Mouse (Mus musculus) intestine, embryonic 15.5 days (tissue): ENCODE results near the gene Brat1. TPM values are rescaled to one million over a fixed set of nuclear protein-coding genes. Genes with fewer than 3 reads are reported as not detected.

Experiments used
- ATAC-seq: fragments of 200-750 bp; cut with Nextera tagmentation; 2 replicates; pipeline ENCODE4 v1.8.0; 2017; ENCODE audit warnings: moderate TSS enrichment, moderate library complexity
- H3K27ac ChIP-seq: fragments of 300-500 bp; sonication (generic); 2 replicates; pipeline ENCODE4 v1.5.1; 2015; ENCODE audit warnings: mild to moderate bottlenecking, inconsistent platforms
- H3K27me3 ChIP-seq: fragments of 300-500 bp; sonication (generic); replicated peaks from 2 replicates; pipeline ENCODE4 v1.6.1; 2015; ENCODE audit warnings: inconsistent platforms
- H3K36me3 ChIP-seq: fragments of 300-500 bp; sonication (generic); 2 replicates; pipeline ENCODE4 v1.6.1; 2015; ENCODE audit warnings: inconsistent platforms
- H3K4me1 ChIP-seq: fragments of 300-500 bp; sonication (generic); replicated peaks from 2 replicates; pipeline ENCODE4 v1.6.1; 2015; ENCODE audit warnings: inconsistent platforms
- H3K4me2 ChIP-seq: fragments of 300-500 bp; sonication (generic); replicated peaks from 2 replicates; pipeline ENCODE4 v1.6.1; 2015; ENCODE audit warnings: mild to moderate bottlenecking, inconsistent platforms
- H3K4me3 ChIP-seq: fragments of 300-500 bp; sonication (generic); replicated peaks from 2 replicates; pipeline ENCODE4 v1.5.1; 2015; ENCODE audit warnings: inconsistent platforms
- H3K9ac ChIP-seq: fragments of 300-500 bp; sonication (generic); 2 replicates; pipeline ENCODE4 v1.6.1; 2015; ENCODE audit warnings: inconsistent platforms
- H3K9me3 ChIP-seq: fragments of 300-500 bp; sonication (generic); 2 replicates; pipeline ENCODE4 v1.6.1; 2016; ENCODE audit warnings: inconsistent platforms
- WGBS: fragments of 180-500 bp; shearing (Covaris S2); methylation state at CpG from one replicate; pipeline ENCODE4 v1.1.7; 2015; 5-methylcytosine and 5-hydroxymethylcytosine counted together
- polyA plus RNA-seq: library from polyadenylated mRNA; unstranded; fragments of >200 nt; fragmentation: Nextera tagmentation; extraction: Ambion mirVana; gene quantifications from 2 replicates; pipeline ENCODE4 v1.2.1, GENCODE M21; 2015

Gene Brat1
- polyA plus RNA-seq, 1 experiment from 2014 or later: 18.9 TPM

- no peaks in the 10 kb centered on the region for H3K9me3 ChIP-seq
- H3K27me3 ChIP-seq: no peaks in the 10 kb centered on the region
- H3K36me3 ChIP-seq: peaks cover 20% of the 10 kb centered on the region; the same call in 1 of the 2 replicates
- H3K9ac ChIP-seq: no peak overlapping the region
- H3K4me2 ChIP-seq: no peak overlapping the region
- no peaks in the 10 kb centered on the region for H3K4me1 ChIP-seq
- ATAC-seq: no peak
- 88% methylated on average over 8 of the region's 8 CpGs for WGBS
- no peak overlapping the region for H3K27ac ChIP-seq
- H3K4me3 ChIP-seq: no peak overlapping the region
These were observed 54.1 kb downstream of the Brat1 start for GRCm38 (mm10) chr5:140758864-140759263.

DNA sequence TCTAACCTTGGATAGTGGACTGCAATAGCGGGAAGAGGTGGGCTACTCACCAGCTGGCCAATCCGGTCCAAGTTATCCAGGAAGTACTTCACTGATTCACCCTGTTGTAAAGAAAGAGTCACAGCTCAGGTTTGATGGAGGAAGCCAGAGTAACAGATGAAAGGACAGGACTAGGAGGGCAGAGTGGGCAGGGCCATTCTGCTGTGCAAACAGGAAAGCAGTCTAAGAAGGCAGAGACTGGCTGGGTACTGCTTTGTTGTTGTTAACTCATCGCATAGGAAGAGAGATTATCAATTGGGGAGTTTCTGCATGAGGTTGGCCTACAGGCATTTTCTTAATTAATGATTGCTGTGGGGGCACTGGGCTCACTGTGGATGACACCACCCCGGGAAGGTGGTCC lies 57.7 kb downstream of the Brat1 start:
- Histone ChIP-seq H3K36me3 (peaks cover 20% of the 10 kb centered on the region; the same call in 1 of the 2 replicates), H3K27ac (no peak overlapping the region)
- 77% methylated on average over 4 of the region's 4 CpGs for WGBS

GRCm38 (mm10) chr5:140764921-140765613 lies 60.3 kb downstream of the Brat1 start:
- 56% methylated on average over 6 of the region's 6 CpGs for whole genome bisulfite sequencing
- H3K4me2 ChIP-seq: no peak overlapping the region
- no peaks in the 10 kb centered on the region for H3K27me3 ChIP-seq
- peaks cover 5% of the 10 kb centered on the region; the same call in 1 of the 2 replicates for H3K36me3 ChIP-seq
- H3K9me3 ChIP-seq: no peaks in the 10 kb centered on the region
- H3K27ac ChIP-seq: peak overlapping the region; percentile 65; the same call in 1 of the 2 replicates
- no peak for ATAC-seq
- peaks cover 29% of the 10 kb centered on the region for H3K4me1 ChIP-seq
- no peak overlapping the region for H3K9ac ChIP-seq
- H3K4me3 ChIP-seq: no peak overlapping the region

More for the DNA sequence above, 57.7 kb downstream of the Brat1 start:
- no peak overlapping the region for H3K4me3 ChIP-seq
- no peaks in the 10 kb centered on the region for H3K27me3 ChIP-seq
- ATAC-seq: no peak
- H3K9me3 ChIP-seq: no peaks in the 10 kb centered on the region
- H3K9ac ChIP-seq: no peak overlapping the region
- no peak overlapping the region for H3K4me2 ChIP-seq
- peaks cover 6% of the 10 kb centered on the region for H3K4me1 ChIP-seq

DNA sequence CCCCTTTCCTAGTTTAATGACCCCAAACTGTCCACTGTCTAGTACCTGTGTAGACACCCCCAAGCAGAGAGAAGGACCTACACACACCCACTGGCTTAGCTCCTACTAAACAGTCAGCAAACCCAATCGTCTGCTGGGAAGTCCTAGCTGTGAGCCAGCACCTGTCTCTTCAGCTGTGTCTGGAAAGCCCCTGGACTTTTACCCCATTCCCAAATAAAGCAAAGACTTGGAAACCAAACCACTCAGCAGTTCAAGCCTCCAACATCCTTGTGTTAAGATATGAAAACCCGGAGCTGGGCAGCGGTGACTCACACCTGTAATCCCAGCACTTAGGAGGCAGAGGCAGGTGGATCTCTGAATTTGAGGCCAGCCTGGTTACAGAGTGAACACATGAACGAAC lies 61.8 kb downstream of the Brat1 start:
- H3K27ac ChIP-seq: 0 out of 2 replicates have a peak overlapping the region, but pooled peaks have one; percentile 92
- no peak overlapping the region for H3K4me3 ChIP-seq
- no peak overlapping the region for H3K4me2 ChIP-seq
- H3K27me3 ChIP-seq: no peaks in the 10 kb centered on the region
- peaks cover 34% of the 10 kb centered on the region for H3K4me1 ChIP-seq
- H3K36me3 ChIP-seq: no peaks in the 10 kb centered on the region
- H3K9me3 ChIP-seq: no peaks in the 10 kb centered on the region
- ATAC-seq: no peak
- no peak overlapping the region for H3K9ac ChIP-seq
- 81% methylated on average over 4 of the region's 4 CpGs for WGBS

- no peaks in the 10 kb centered on the region for H3K9me3 ChIP-seq
- ATAC-seq: peak; percentile 67
- H3K27ac ChIP-seq: peak overlapping the region; percentile 92
- WGBS: 22% methylated on average over 9 of the region's 9 CpGs
- H3K9ac ChIP-seq: 0 out of 2 replicates have a peak overlapping the region, but pooled peaks have one; percentile 23
- no peaks in the 10 kb centered on the region for H3K27me3 ChIP-seq
- no peaks in the 10 kb centered on the region for H3K36me3 ChIP-seq
- H3K4me2 ChIP-seq: peak overlapping the region; percentile 31
- H3K4me1 ChIP-seq: peaks cover 42% of the 10 kb centered on the region
- H3K4me3 ChIP-seq: no peak overlapping the region
These were observed 62.9 kb downstream of the Brat1 start for GRCm38 (mm10) chr5:140767704-140768141.

GRCm38 (mm10) chr5:140768333-140768732 lies 63.5 kb downstream of the Brat1 start:
- Histone ChIP-seq H3K9me3 (no peaks in the 10 kb centered on the region), H3K27ac (peak overlapping the region; percentile 92), H3K36me3 (no peaks in the 10 kb centered on the region), H3K4me2 (no peak overlapping the region), H3K4me1 (peaks cover 45% of the 10 kb centered on the region), H3K4me3 (no peak overlapping the region), H3K27me3 (no peaks in the 10 kb centered on the region), H3K9ac (no peak overlapping the region)
- ATAC-seq: no peak
- 62% methylated on average over 5 of the region's 5 CpGs for WGBS

Other genes starting within 250 kb of the Brat1 start
- gene Chst12, start 199.5 kb upstream of the Brat1 start, polyA plus RNA-seq: 19.8 and 21.3 TPM in 2 replicates
- 0.49 and 0.58 TPM in 2 replicates for gene Grifin, start 139.9 kb upstream of the Brat1 start, polyA plus RNA-seq
- 14.8 and 16.0 TPM in 2 replicates for gene Lfng, start 97.7 kb upstream of the Brat1 start, polyA plus RNA-seq
- 34.5 and 34.7 TPM in 2 replicates for gene Ttyh3, start 56.0 kb upstream of the Brat1 start, polyA plus RNA-seq
- gene Iqce, start 2.6 kb upstream of the Brat1 start, polyA plus RNA-seq: 18.8 and 19.4 TPM in 2 replicates
- gene Amz1, start 19.1 kb downstream of the Brat1 start, polyA plus RNA-seq: 1.1 TPM in 2 replicates
- gene Gna12, start 125.4 kb downstream of the Brat1 start, polyA plus RNA-seq: 29.5 and 37.8 TPM in 2 replicates